Mouse (Mus musculus) forebrain, embryonic 11.5 days (tissue): ENCODE data around the gene Begain. TPM values are rescaled to one million over a fixed set of nuclear protein-coding genes. Genes with fewer than 3 reads are reported as not detected.

Experiments
- ATAC-seq: fragments of 200-750 bp; cut with Nextera tagmentation; replicated peaks from 2 replicates; pipeline ENCODE4 v1.8.0; 2017; ENCODE audit warnings: moderate TSS enrichment; ENCODE audit not compliant: low FRiP score
- DNase-seq: peaks from one replicate; pipeline ENCODE4 v3.0.0-alpha.2; 2017; ENCODE audit warnings: low spot score
- H3K27ac ChIP-seq: fragments of 300-500 bp; sonication (generic); 2 replicates; pipeline ENCODE4 v1.5.1; 2014; ENCODE audit warnings: low read depth, low read length
- H3K27me3 ChIP-seq: fragments of 300-500 bp; sonication (generic); 2 replicates; pipeline ENCODE4 v1.6.1; 2014; ENCODE audit warnings: mild to moderate bottlenecking, low read length, mixed read lengths; ENCODE audit not compliant: control insufficient read depth, insufficient read depth
- H3K36me3 ChIP-seq: fragments of 300-500 bp; sonication (generic); 2 replicates; pipeline ENCODE4 v1.6.1; 2014; ENCODE audit warnings: mild to moderate bottlenecking, low read length, moderate library complexity, mixed read lengths; ENCODE audit not compliant: control insufficient read depth, insufficient read depth
- H3K4me1 ChIP-seq: fragments of 300-500 bp; sonication (generic); replicated peaks from 2 replicates; pipeline ENCODE4 v1.6.1; 2014; ENCODE audit warnings: low read length, mixed read lengths; ENCODE audit not compliant: control insufficient read depth, insufficient read depth
- H3K4me2 ChIP-seq: fragments of 300-500 bp; sonication (generic); 2 replicates; pipeline ENCODE4 v1.6.1; 2014; ENCODE audit warnings: low read depth, mild to moderate bottlenecking, low read length, moderate library complexity, mixed read lengths; ENCODE audit not compliant: severe bottlenecking
- H3K4me3 ChIP-seq: fragments of 300-500 bp; sonication (generic); 2 replicates; pipeline ENCODE4 v1.5.1; 2014; ENCODE audit warnings: low read depth, low read length
- H3K9ac ChIP-seq: fragments of 300-500 bp; sonication (generic); 2 replicates; pipeline ENCODE4 v1.6.1; 2014; ENCODE audit warnings: low read length
- H3K9me3 ChIP-seq: fragments of 300-500 bp; sonication (generic); 2 replicates; pipeline ENCODE4 v1.6.1; 2016; ENCODE audit warnings: low read length, mixed read lengths; ENCODE audit not compliant: control insufficient read depth
- WGBS: fragments of 180-500 bp; shearing (Covaris S2); extraction: QIAGEN DNeasy Blood & Tissue Kit; methylation state at CpG from one replicate; pipeline ENCODE4 v1.1.7; 2014; 5-methylcytosine and 5-hydroxymethylcytosine counted together
- polyA plus RNA-seq: library from polyadenylated mRNA; unstranded; fragments of >200 nt; fragmentation: Nextera tagmentation; extraction: Ambion mirVana; gene quantifications from 2 replicates; pipeline ENCODE4 v1.2.1, GENCODE M21; 2014

Begain gene
- polyA plus RNA-seq: 6.6 and 7.3 TPM in 2 replicates

DNA sequence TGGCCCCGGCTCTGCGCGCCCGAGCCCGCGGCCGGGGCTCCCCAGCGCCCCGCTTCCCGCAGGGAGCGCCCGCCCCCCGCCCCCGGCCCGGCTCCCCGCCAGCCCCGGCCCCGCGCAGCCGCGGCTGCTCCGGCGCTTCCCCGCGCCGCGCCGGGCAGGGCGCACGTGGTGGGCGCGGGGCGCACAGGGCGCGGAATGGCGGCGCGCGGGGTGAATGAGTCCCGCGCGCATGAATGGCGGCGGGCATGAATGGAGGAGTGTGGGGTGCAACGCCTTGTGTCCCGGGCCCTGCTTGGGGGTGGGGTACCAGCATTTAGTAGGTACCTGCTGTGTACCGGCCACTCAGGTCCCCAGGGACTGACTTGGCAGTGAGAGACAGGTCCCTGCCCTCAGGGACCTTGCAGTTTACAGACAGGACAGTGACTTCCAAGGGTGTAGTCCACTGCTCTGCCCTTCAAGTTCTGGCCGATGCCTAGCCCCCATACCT, at the start of gene Begain:
Gene Begain (minus strand): TSS at position 51 of the 487 bp plus-strand sequence.
- H3K27ac ChIP-seq: no peak within 1 kb of the TSS
- H3K9me3 ChIP-seq: no peaks in the 10 kb centered on the region
- WGBS: 2% methylated on average over 37 of the region's 48 CpGs
- H3K4me3 ChIP-seq: peak within 1 kb of the TSS; percentile 65
- peak within 1 kb of the TSS; percentile 91 for H3K4me2 ChIP-seq
- DNase-seq (peak; percentile 60), ATAC-seq (peak; percentile 37)
- peak within 1 kb of the TSS; percentile 84 for H3K9ac ChIP-seq
- no peaks in the 10 kb centered on the region for H3K36me3 ChIP-seq
- peaks cover 6% of the 10 kb centered on the region; the same call in 1 of the 2 replicates for H3K4me1 ChIP-seq
- H3K27me3 ChIP-seq: peaks cover 2% of the 10 kb centered on the region

DNA sequence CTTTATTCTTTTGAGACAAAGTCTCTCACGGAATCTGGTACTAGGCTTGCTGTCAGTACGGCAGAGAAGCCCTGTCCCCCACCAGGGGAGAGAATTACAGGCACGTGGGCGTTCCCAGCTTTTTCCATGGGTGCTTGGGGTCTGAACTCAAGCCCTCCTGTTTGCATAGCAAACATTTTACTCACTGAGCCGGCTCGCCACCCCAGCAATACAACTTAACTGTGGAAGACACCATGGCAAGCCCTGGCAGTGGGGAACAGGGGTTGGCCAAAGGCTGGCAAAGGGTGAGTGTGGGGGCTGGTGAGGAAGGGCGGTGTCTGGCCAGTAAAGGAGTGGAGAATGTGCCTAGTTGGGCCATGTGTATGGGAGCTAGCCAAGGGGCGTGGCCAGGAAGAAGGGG, 47.7 kb upstream of the Begain start:
- WGBS: 79% methylated on average over 8 of the region's 8 CpGs
- no peak overlapping the region for H3K27ac ChIP-seq
- ATAC-seq (no peak), DNase-seq (no peak)
- H3K9ac ChIP-seq: no peak overlapping the region
- H3K4me1 ChIP-seq: peaks cover 3% of the 10 kb centered on the region; the same call in 1 of the 2 replicates
- H3K4me2 ChIP-seq: no peak overlapping the region
- no peaks in the 10 kb centered on the region for H3K36me3 ChIP-seq
- H3K4me3 ChIP-seq: no peak overlapping the region
- H3K27me3 ChIP-seq: no peaks in the 10 kb centered on the region
- H3K9me3 ChIP-seq: no peaks in the 10 kb centered on the region

DNA sequence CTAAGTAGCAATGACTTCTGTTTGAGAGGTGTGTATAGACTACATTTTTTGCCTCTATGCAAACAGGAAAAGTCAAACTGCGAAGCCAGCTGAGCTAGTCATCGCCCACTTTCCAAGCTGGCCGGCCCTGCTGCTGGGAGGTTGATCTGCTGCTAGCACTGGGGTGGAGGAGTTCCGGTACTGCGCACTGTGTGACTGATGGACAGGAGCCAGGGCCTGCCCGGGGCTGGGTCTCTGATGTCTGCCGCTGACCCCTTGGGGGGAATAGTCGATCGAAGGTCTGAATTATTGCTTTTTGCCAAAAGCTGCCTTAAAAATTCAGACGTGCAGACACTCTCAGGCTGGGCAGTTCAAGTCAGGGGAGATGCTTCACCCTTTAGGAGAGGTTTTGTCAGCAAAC, 47.1 kb upstream of the Begain start:
- 86% methylated on average over 10 of the region's 10 CpGs for WGBS
- Histone ChIP-seq H3K9me3 (no peaks in the 10 kb centered on the region), H3K27me3 (no peaks in the 10 kb centered on the region), H3K9ac (no peak overlapping the region), H3K4me1 (peaks cover 3% of the 10 kb centered on the region; the same call in 1 of the 2 replicates), H3K36me3 (no peaks in the 10 kb centered on the region), H3K27ac (no peak overlapping the region), H3K4me3 (no peak overlapping the region), H3K4me2 (no peak overlapping the region)
- ATAC-seq: no peak
- DNase-seq: no peak

DNA sequence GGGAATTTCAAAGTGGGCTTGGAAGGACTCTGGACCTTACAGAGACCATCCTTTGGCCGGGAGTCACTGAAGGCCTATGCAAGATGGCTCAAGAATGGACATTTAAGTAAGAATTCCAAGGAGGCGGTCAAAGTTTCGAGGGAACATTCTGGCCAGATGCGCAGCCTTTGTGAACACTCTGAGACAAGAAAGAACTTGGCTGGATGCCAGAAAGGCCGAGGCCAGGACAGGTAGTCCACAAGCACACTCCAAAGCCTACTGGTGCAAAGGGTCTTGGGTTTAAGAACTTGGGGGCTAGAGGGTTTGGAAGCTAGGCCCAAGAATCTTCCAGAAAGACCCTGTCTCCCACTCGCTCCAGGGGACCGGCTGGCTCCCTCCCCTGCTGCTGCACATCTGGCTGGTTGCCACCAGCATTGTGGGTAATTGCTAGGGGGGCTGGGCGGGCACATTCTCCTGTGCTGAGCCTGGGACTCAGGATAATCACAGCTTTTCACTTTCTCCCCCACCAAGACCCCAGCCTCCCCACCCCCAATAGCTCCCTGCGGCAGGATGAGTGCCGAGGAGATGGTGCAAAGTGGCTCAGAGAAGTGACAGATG, 45.1 kb upstream of the Begain start:
- H3K4me2 ChIP-seq: no peak overlapping the region
- H3K36me3 ChIP-seq: no peaks in the 10 kb centered on the region
- H3K9ac ChIP-seq: no peak overlapping the region
- H3K4me1 ChIP-seq: peaks cover 3% of the 10 kb centered on the region; the same call in 1 of the 2 replicates
- no peak overlapping the region for H3K4me3 ChIP-seq
- DNase-seq (no peak), ATAC-seq (0 out of 2 replicates have a peak, but pooled peaks have one; percentile 42)
- no peak overlapping the region for H3K27ac ChIP-seq
- WGBS: 58% methylated on average over 10 of the region's 10 CpGs
- no peaks in the 10 kb centered on the region for H3K9me3 ChIP-seq
- no peaks in the 10 kb centered on the region for H3K27me3 ChIP-seq

DNA sequence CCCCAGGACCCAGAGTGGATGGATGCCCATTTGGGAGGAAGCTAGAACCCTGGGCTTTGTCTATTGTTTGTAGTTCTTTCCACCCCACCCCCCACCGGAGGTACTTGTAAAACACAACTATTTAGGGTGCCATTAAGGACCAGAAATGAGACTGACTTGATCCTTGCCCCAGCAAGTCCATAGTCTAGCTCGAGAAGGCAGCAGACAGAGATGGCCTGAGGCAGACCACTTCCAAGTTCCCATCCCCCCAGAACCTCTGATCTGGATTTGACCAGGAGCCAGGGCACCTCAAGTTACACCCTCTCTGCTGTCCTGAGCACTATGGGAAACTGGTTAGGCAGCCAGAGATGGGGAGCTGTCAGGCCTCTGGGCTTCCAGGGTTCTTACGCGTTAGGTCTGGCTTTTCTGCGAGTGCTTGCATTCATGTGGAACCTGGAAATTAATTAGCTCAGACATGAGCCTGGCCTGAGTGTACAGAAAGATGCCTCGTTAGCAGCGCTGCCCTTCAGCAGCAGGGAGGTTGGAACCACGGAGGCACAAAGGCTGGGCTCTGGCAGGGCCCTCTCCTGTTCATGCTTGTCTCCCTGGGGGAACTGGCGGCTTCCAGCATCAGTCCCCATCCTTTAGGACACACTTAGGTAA, 44.5 kb upstream of the Begain start:
- Histone ChIP-seq H3K27ac (no peak overlapping the region), H3K36me3 (no peaks in the 10 kb centered on the region), H3K27me3 (no peaks in the 10 kb centered on the region), H3K4me2 (no peak overlapping the region), H3K4me1 (peaks cover 3% of the 10 kb centered on the region; the same call in 1 of the 2 replicates), H3K4me3 (no peak overlapping the region), H3K9ac (no peak overlapping the region), H3K9me3 (no peaks in the 10 kb centered on the region)
- ATAC-seq: peak; percentile 46; the same call in 1 of the 2 replicates
- WGBS: 49% methylated on average over 9 of the region's 9 CpGs
- no peak for DNase-seq

DNA sequence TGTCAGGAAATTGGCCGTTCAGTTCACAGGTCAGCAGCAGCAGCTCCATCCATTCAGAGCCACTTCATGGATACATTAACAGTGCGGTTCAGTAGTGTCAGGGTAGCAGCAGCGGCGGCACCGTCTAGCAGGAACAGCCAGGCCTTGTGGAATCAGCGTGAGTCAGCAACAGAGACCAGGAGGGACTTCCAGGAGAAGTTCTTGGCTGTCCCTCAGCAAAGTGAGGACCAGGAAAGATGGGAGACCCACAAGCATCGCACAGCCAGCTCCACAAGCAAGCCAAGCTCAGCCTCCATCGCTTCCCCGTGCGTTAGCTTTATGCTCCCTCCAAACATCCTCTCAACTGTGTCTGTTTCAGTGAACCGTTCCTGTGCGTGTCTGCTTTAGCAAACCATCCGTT, 40.9 kb upstream of the Begain start:
- no peak overlapping the region for H3K27ac ChIP-seq
- peaks cover 3% of the 10 kb centered on the region; the same call in 1 of the 2 replicates for H3K4me1 ChIP-seq
- no peak for ATAC-seq
- H3K9me3 ChIP-seq: no peaks in the 10 kb centered on the region
- no peaks in the 10 kb centered on the region for H3K36me3 ChIP-seq
- no peak overlapping the region for H3K4me3 ChIP-seq
- no peak overlapping the region for H3K9ac ChIP-seq
- DNase-seq: no peak
- 90% methylated on average over 13 of the region's 13 CpGs for WGBS
- H3K4me2 ChIP-seq: no peak overlapping the region
- H3K27me3 ChIP-seq: no peaks in the 10 kb centered on the region

DNA sequence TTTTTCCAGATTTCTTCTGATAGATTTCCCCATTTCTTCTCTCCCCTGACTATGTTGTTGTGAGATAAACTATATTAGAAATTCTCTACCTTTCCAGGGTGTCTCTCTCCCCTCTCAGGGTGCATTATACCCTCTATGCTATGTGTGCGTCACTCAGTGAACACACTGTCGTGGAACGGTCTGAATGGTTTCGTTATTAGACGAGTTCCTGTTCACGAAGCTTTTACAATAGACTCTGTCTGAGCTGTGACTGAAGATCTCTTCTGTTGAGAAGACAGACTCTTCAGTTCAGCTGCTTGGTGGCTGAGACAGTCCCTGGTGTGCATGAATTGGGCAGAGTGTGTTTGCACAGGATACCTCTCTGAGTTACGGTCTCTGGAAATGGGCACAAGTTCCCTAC, 32.4 kb upstream of the Begain start:
- no peak for DNase-seq
- Histone ChIP-seq H3K4me3 (no peak overlapping the region), H3K9me3 (no peaks in the 10 kb centered on the region), H3K4me1 (no peaks in the 10 kb centered on the region), H3K4me2 (no peak overlapping the region), H3K36me3 (no peaks in the 10 kb centered on the region), H3K27me3 (no peaks in the 10 kb centered on the region), H3K9ac (no peak overlapping the region), H3K27ac (no peak overlapping the region)
- ATAC-seq: no peak
- 85% methylated on average over 7 of the region's 7 CpGs for WGBS

DNA sequence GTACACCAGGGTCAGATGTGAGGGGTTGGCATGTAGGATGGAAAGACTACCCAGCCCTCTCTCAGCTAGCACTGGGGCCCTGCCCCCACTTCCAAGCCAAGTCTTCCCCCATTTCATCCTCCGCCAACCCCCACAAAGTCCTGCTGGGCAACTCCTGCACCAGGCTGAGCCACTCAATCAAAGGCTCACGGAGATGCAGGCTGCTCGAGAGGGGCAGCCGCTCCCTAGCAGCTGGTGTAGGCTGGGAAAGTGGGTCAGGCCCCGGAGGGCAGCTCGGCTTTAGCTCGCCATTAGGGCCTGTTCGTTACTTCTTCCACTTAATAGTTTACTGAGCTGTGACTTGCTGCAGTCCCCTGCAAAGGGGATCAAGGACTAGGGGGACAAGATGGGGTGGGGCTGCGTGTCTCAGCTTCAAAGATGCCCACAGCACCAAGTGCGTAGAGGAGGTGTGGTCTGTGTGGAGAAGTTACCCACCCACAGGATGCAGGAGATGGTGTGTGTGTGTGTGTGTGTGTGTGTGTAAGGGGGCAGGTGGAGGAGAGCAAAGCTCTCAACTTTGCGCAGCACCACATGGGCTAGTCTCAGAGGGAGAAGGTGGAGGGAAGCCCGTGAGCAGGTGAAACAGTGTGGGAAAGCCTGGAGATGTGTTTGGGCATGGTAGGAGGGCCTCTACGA, 22.6 kb upstream of the Begain start:
- Histone ChIP-seq H3K4me3 (no peak overlapping the region), H3K4me1 (no peaks in the 10 kb centered on the region), H3K9me3 (no peaks in the 10 kb centered on the region), H3K4me2 (no peak overlapping the region), H3K27ac (no peak overlapping the region), H3K27me3 (no peaks in the 10 kb centered on the region), H3K36me3 (no peaks in the 10 kb centered on the region), H3K9ac (no peak overlapping the region)
- DNase-seq (no peak), ATAC-seq (no peak)
- WGBS: 75% methylated on average over 13 of the region's 13 CpGs
